Mouse (Mus musculus): ENCODE data around the gene Zfp273. TPM values are rescaled to one million over a fixed set of nuclear protein-coding genes. Genes with fewer than 3 reads are reported as not detected.
A peak's percentile ranks its signal among the peaks of the same experiment; 100 is the strongest.
"Not testable (repeated sequence)": the region's sequence is repeated elsewhere in the genome, so short reads cannot be mapped to it uniquely, and the experiment has no call there.

Gene Zfp273
- 7.2 and 9.0 TPM in 2 replicates for total RNA-seq (2017)

- ATAC-seq (replicated peaks; ENCODE audit: low read depth, poor library complexity, severe bottlenecking), result peak; percentile 95
These were observed at the start of gene Zfp273 for GRCm38 (mm10) chr13:67813710-67814660. Gene Zfp273, plus strand, starts transcription at chr13:67813740.

- ATAC-seq (replicated peaks; ENCODE audit: low read depth, poor library complexity, severe bottlenecking), result peak; percentile 100
These were observed 34.0 kb upstream of the Zfp273 start, which contains the start of gene Zfp493 for GRCm38 (mm10) chr13:67779265-67780221. Gene Zfp493, plus strand, starts transcription at chr13:67779693.

- no peak for ATAC-seq (replicated peaks; ENCODE audit: low read depth, poor library complexity, severe bottlenecking)
These were observed 21.6 kb upstream of the Zfp273 start for GRCm38 (mm10) chr13:67791921-67792455.

- no peak for ATAC-seq (replicated peaks; ENCODE audit: low read depth, poor library complexity, severe bottlenecking)
These were observed 14.9 kb upstream of the Zfp273 start for GRCm38 (mm10) chr13:67798618-67799017.

- ATAC-seq (replicated peaks; ENCODE audit: low read depth, poor library complexity, severe bottlenecking), result not testable (repeated sequence)
These were observed 14.4 kb upstream of the Zfp273 start for GRCm38 (mm10) chr13:67799151-67799550.

- ATAC-seq (replicated peaks; ENCODE audit: low read depth, poor library complexity, severe bottlenecking), result no peak
These were observed 1.8 kb upstream of the Zfp273 start for GRCm38 (mm10) chr13:67811651-67812210.

- no peak for ATAC-seq (replicated peaks; ENCODE audit: low read depth, poor library complexity, severe bottlenecking)
These were observed 405 bp upstream of the Zfp273 start for GRCm38 (mm10) chr13:67812961-67813709.

GRCm38 (mm10) chr13:67818636-67819035 is 5.1 kb downstream of the Zfp273 start:
- ATAC-seq (replicated peaks; ENCODE audit: low read depth, poor library complexity, severe bottlenecking), result no peak

- peak; percentile 96 for ATAC-seq (replicated peaks; ENCODE audit: low read depth, poor library complexity, severe bottlenecking)
These were observed 17.4 kb downstream of the Zfp273 start, which contains the start of gene Gm10037 for GRCm38 (mm10) chr13:67830911-67831336. Gene Gm10037, plus strand, starts transcription at chr13:67831106.

- ATAC-seq (replicated peaks; ENCODE audit: low read depth, poor library complexity, severe bottlenecking), result not testable (repeated sequence)
These were observed 19.6 kb downstream of the Zfp273 start for GRCm38 (mm10) chr13:67833137-67833536.

GRCm38 (mm10) chr13:67843775-67844118 is 30.2 kb downstream of the Zfp273 start:
- ATAC-seq (replicated peaks; ENCODE audit: low read depth, poor library complexity, severe bottlenecking), result no peak

- ATAC-seq (replicated peaks; ENCODE audit: low read depth, poor library complexity, severe bottlenecking), result peak; percentile 99
These were observed 30.7 kb downstream of the Zfp273 start for GRCm38 (mm10) chr13:67844119-67844852.

GRCm38 (mm10) chr13:67844853-67845194 is 31.3 kb downstream of the Zfp273 start:
- ATAC-seq (replicated peaks; ENCODE audit: low read depth, poor library complexity, severe bottlenecking), result no peak

GRCm38 (mm10) chr13:67850361-67850760 is 36.8 kb downstream of the Zfp273 start:
- ATAC-seq (replicated peaks; ENCODE audit: low read depth, poor library complexity, severe bottlenecking), result no peak

GRCm38 (mm10) chr13:67853130-67853529 is 39.6 kb downstream of the Zfp273 start:
- no peak for ATAC-seq (replicated peaks; ENCODE audit: low read depth, poor library complexity, severe bottlenecking)

- no peak for ATAC-seq (replicated peaks; ENCODE audit: low read depth, poor library complexity, severe bottlenecking)
These were observed 40.4 kb downstream of the Zfp273 start for GRCm38 (mm10) chr13:67853983-67854382.

- ATAC-seq (replicated peaks; ENCODE audit: low read depth, poor library complexity, severe bottlenecking), result no peak
These were observed 43.8 kb downstream of the Zfp273 start for GRCm38 (mm10) chr13:67857317-67857716.

- no peak for ATAC-seq (replicated peaks; ENCODE audit: low read depth, poor library complexity, severe bottlenecking)
These were observed 49.0 kb downstream of the Zfp273 start for GRCm38 (mm10) chr13:67862508-67862907.

- no peak for ATAC-seq (replicated peaks; ENCODE audit: low read depth, poor library complexity, severe bottlenecking)
These were observed 49.5 kb downstream of the Zfp273 start, which contains the start of gene BC048507 for GRCm38 (mm10) chr13:67863026-67863425. Gene BC048507, plus strand, starts transcription at chr13:67863326.

Data from common myeloid progenitor, adult 5-6 weeks (primary cell).